Mouse (Mus musculus) embryonic fibroblast, embryonic 13.5 days (primary cell): Measurements from ENCODE around the gene Naif1. TPM values are rescaled to one million over a fixed set of nuclear protein-coding genes. Genes with fewer than 3 reads are reported as not detected.
"Not testable (repeated sequence)": the region's sequence is repeated elsewhere in the genome, so short reads cannot be mapped to it uniquely, and the experiment has no call there.

Experiments
- H3K27ac ChIP-seq: 2 replicates; pipeline ENCODE4 v1.5.1; 2012; ENCODE audit warnings: low read length, control low read depth, inconsistent platforms; ENCODE audit not compliant: insufficient read depth
- H3K4me1 ChIP-seq: 2 replicates; pipeline ENCODE4 v1.6.1; 2011; ENCODE audit warnings: low read length; ENCODE audit not compliant: control insufficient read depth, insufficient read depth
- H3K4me3 ChIP-seq: 2 replicates; pipeline ENCODE4 v1.5.1; 2011; ENCODE audit warnings: mild to moderate bottlenecking, control low read depth, low read length; ENCODE audit not compliant: insufficient read depth
- CTCF ChIP-seq: IDR thresholded peaks from 2 replicates; pipeline ENCODE4 v1.5.1; 2011; ENCODE audit warnings: mild to moderate bottlenecking, control low read depth, low read length, moderate library complexity, borderline replicate concordance; ENCODE audit not compliant: insufficient read depth
- POLR2A ChIP-seq: IDR thresholded peaks from 2 replicates; pipeline ENCODE4 v1.6.1; 2011; ENCODE audit warnings: low read depth, mild to moderate bottlenecking, control low read depth, low read length, moderate library complexity
- polyA plus RNA-seq: library from polyadenylated mRNA; stranded (reverse); fragments of >200 nt; gene quantifications from 2 replicates; pipeline ENCODE4 v1.2.4, GENCODE M21; 2011; ENCODE audit warnings: low read depth; ENCODE audit not compliant: missing spikeins, insufficient read length

Naif1 gene
- polyA plus RNA-seq, 1 experiment = 3.8 TPM

DNA sequence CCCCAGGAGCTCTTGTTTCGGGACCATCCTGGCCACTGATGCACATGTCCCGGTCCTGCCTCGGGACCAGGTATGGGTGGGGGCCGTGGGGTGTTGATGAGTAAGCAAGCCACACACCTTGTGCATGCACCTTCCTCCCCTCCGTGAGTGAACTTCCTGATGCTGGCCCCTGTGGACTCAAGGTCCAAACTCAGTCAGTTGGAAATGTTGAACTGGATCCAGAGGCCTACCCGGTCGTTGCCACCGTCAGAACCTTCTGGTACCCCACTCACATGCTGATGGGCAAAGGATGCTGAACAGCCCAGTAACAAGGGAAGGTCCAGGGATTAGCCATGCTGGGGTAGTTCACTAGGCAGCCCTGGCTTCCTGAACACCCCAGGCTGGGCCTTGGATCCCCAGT lies 32.1 kb downstream of the Naif1 start:
- TF ChIP-seq POLR2A (no peak), CTCF (no peak)
- Histone ChIP-seq H3K27ac (no peak overlapping the region), H3K4me3 (no peak overlapping the region)

DNA sequence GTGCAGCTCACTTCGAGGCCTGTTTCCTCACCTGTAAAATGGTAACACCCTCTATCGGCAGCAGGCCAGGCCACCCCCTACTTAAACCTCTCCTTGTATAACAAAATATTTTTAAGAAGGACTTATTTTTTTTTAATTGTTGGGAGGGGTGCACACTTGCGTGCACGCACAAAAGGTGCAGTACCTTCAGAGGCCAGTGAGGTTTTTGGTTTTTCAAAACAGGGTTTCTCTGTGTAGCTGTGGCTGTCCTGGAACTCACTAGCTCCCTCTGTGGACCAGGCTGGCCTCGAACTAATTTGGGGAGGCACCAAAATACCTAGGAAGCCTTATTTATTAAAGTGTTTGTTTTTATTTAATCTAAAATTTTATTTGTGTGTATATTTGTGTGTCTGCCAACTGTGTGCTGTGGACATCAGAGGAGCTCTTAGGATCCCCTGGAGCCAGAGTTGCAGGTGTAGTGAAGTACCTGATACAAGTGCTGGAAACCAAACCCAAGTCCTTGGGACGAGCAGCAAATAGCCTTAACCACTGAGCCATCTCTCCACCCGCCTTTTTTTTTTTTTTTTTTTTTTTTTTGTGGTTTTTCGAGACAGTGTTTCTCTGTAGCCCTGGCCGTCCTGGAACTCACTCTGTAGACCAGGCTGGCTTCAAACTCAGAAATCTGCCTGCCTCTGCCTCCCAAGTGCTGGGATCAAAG lies 33.1 kb downstream of the Naif1 start:
- Histone ChIP-seq H3K4me3 (no peak overlapping the region), H3K27ac (no peak overlapping the region), H3K4me1 (no peaks in the 10 kb centered on the region)
- TF ChIP-seq CTCF (no peak), POLR2A (no peak)

More for the DNA sequence above, 32.1 kb downstream of the Naif1 start:
- H3K4me1 ChIP-seq = no peaks in the 10 kb centered on the region

DNA sequence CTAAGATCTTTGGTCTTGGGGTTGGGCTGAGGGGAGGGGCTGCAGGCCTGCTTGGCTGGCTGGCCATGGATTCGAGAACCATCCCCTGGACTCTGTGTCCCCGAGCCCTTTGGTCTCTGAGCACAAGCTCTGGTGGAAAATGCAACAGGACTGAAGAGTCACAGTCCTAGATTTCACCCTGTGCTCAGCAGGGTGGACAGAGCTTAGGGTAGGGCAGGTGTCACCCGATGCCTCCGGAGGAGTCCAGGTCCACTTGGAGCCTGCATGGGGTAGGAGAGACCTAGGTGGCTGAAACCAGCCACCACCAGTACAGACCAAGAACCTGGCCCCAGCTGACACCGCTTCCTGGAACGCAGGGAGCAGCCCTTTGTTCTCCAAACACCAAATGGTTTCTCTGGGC lies 34.7 kb downstream of the Naif1 start:
- Histone ChIP-seq H3K27ac (no peak overlapping the region), H3K4me3 (no peak overlapping the region), H3K4me1 (no peaks in the 10 kb centered on the region)
- TF ChIP-seq POLR2A = no peak
- TF ChIP-seq CTCF = no peak

DNA sequence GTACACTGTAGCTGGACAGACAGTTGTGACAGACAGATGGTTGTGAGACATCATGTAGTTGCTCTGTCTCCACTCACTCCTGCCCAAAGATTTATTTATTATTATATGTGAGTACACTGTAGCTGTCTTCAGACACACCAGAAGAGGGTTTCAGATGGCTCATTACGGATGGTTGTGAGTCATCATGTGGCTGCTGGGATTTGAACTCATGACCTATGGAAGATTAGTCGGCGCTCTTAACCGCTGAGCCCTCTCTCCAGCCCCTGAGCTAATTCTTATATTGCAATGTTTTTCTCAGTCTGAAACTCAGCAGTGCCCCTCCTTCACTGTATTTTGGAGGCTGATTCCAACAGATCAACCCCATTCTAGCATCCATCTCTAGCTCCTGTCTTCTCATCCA lies 35.5 kb downstream of the Naif1 start:
- no peaks in the 10 kb centered on the region for H3K4me1 ChIP-seq
- H3K27ac ChIP-seq = no peak overlapping the region
- TF ChIP-seq POLR2A = no peak
- no peak for TF ChIP-seq CTCF
- H3K4me3 ChIP-seq = no peak overlapping the region

DNA sequence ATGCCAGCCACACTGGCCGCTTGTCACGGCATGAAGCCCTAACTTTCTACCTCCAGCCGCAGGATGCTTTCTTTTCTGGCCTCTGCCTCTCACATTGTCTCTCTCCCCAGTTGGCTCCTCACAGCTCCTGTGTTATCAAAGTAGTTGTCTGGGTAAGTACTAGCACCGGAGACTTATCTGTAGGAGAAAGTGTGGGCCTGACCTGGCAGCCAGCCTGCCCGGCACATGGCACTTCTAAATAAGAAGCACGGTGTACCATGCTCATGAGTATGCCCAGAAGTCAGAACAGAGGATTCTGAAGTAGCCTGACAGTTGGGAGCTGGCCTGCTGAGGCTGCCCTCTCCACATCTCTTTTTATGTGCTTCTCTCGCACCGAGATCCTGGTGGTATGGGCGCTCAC lies 35.9 kb downstream of the Naif1 start:
- Histone ChIP-seq H3K4me3 (no peak overlapping the region), H3K4me1 (no peaks in the 10 kb centered on the region), H3K27ac (no peak overlapping the region)
- no peak for TF ChIP-seq POLR2A

DNA sequence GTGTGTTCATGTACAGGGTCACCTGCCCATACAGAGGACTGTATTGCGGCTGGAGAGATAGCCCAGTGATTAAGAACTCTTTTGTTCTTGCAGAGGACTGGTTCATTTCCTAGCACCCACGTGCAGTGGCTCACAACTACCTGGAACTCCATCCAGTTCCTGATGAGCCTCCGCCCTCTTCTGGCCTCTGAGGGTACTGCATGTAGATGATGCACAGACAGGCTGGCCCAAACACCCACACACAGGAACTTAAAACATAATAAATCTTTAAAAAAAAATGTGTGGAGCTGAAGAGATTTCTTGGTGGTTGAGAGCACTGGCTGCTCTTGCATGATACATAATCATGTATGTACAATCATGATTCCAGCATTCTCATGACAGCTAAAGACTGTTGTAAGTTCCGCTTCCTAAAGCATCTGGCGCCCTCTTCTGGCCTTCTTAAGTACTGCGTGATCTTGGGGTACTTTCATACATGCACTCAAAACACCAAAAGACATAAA lies 36.9 kb downstream of the Naif1 start:
- Histone ChIP-seq H3K27ac (no peak overlapping the region), H3K4me1 (no peaks in the 10 kb centered on the region), H3K4me3 (no peak overlapping the region)
- peak; percentile 92 for TF ChIP-seq CTCF
- TF ChIP-seq POLR2A = no peak

DNA sequence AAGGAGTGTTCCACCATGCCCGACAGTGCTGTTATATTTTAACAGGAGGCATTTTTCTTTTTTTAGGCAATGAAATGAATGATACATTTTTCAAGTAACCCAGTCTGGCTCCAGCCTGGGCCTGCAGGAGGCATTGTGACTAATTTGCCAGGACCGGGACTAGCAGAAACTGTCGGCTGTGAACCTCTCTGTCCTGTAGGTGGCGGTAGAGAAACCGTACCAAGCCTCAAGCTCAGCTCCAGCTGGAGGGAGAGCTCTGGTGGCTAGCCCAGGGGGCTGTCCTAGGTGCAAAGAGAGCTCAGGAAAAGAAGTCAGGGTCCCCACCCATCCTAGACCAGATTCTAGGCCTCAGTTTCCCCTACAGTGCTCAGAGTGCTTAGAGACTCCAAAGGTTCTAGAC lies 38.4 kb downstream of the Naif1 start:
- Histone ChIP-seq H3K4me1 (no peaks in the 10 kb centered on the region), H3K27ac (no peak overlapping the region), H3K4me3 (no peak overlapping the region)
- TF ChIP-seq CTCF (peak; percentile 72), POLR2A (no peak)

DNA sequence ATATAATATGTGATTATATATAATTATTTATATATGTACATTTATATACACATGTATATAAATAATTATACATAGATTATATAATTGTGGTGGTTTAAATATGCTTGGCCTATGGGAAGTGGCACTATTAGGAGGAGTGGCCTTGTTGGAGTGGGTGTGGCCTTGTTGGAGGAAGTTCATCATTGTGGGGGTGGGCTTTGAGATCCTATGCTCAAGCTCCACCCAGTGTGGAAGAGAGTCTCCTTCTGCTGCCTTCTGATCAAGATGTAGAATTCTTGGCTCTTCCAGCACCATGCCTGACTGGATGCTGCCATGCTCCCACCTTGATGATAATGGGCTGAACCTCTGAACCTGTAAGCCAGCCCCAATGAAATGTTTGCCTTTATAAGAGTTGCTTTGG lies 40.5 kb downstream of the Naif1 start:
- H3K4me1 ChIP-seq, H3K4me3 ChIP-seq: not testable (repeated sequence)

DNA sequence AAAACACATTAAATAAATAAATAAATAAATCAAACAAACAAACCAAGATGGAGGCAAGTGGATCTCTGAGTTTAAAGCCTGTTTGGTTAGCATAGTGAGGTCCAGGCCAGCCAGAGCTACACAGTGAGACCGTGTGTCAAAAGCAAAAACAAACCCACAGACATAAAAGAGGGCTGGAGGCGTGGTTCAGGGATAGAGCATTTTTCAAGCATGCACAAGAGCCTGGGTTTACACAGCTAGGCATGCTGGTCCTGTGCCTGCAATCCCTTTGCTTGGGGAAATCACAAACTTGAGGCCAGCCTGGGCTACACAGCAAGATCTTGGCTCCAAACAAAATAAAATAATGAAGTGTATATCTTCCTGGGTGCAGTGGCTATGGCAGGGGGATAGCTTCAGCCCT lies 42.4 kb downstream of the Naif1 start:
- Histone ChIP-seq H3K27ac (no peak overlapping the region), H3K4me1 (no peaks in the 10 kb centered on the region), H3K4me3 (no peak overlapping the region)
- no peak for TF ChIP-seq POLR2A
- TF ChIP-seq CTCF = no peak

More for the DNA sequence above, 40.5 kb downstream of the Naif1 start:
- not testable (repeated sequence) for H3K27ac ChIP-seq

DNA sequence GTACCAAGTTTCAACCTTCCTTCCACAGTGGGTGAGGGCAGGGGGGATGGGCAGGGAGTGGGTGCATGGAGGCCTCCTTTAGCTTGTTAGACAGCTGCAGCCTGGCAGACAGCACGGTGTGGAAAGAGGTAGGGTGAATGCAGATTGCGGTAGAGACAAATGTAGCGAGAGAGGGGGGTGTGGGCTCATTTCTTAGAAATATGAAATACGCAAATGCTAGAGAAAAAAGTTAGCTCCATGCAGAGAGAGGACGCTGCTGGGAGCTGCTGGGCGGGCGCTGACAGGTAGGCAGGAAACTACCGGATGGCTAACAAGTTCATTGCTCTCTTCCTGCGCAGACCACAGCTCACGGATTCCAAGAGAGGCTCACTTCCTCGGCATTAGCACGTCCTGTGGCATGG lies 43.0 kb downstream of the Naif1 start:
- Histone ChIP-seq H3K4me3 (no peak overlapping the region), H3K27ac (no peak overlapping the region)
- TF ChIP-seq CTCF (no peak), POLR2A (no peak)

DNA sequence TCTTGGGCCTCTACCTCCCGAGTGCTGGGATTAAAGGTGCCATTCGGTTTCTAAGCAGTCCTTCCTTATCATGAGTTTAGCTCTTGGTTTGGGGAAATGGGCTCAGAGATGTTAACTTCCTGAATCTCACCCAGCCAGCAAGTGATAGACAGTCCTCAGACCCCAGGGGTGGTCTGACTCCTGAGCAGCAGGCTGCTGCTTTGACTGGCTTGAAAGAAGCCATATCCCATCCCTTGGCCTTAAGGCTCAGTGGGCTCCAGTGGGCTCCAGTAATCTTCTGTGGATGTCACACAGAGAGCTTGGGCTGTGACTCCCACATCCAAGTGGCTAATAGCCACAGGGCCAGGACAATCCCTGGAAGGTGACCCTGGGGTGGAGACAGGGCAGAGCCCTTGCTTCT lies 44.3 kb downstream of the Naif1 start:
- no peaks in the 10 kb centered on the region for H3K4me1 ChIP-seq
- TF ChIP-seq POLR2A (no peak), CTCF (no peak)
- H3K27ac ChIP-seq = no peak overlapping the region
- no peak overlapping the region for H3K4me3 ChIP-seq

More for the DNA sequence above, 43.0 kb downstream of the Naif1 start:
- no peaks in the 10 kb centered on the region for H3K4me1 ChIP-seq

DNA sequence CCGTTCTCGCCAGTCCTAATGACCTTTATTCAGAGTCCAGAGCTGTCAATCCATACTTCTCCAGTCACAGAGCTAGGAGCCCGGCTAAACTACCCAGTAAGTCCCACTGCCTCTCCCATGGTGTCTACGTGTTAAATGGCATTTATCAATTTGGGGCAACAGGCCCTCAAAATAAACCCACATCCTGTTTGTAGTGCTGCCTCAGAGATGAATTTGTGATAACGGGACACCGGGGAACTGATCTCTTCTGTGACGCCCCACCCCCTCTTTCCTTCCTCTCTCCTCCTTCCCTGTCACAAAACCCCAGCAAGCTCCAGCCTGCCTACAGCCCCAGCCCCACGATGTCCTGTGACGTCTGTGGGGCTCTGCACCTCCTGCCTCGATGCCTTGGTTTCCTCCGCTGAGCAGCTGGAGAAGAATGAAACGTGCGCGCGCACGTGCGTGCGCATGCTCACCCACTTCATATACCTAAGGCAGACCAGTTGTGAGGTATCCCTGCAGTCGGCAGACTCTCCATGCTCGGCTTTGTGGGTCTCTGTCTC lies 45.0 kb downstream of the Naif1 start:
- H3K27ac ChIP-seq = no peak overlapping the region
- TF ChIP-seq POLR2A (no peak), CTCF (no peak)
- no peaks in the 10 kb centered on the region for H3K4me1 ChIP-seq
- no peak overlapping the region for H3K4me3 ChIP-seq
